Mouse (Mus musculus) G1E (cell line): Measurements from ENCODE around the gene Slc44a2. TPM values are rescaled to one million over a fixed set of nuclear protein-coding genes. Genes with fewer than 3 reads are reported as not detected.
A peak's percentile ranks its signal among the peaks of the same experiment; 100 is the strongest.
"Not testable (repeated sequence)": the region's sequence is repeated elsewhere in the genome, so short reads cannot be mapped to it uniquely, and the experiment has no call there.

Experiments used
- ATAC-seq: 2 replicates; pipeline ENCODE4 v1.8.0; 2016; ENCODE audit warnings: mild to moderate bottlenecking; ENCODE audit not compliant: insufficient number of reproducible peaks, poor library complexity, low FRiP score, severe bottlenecking; ENCODE audit errors: extremely low read depth
- DNase-seq: peaks from one replicate; pipeline ENCODE4 v3.0.0; 2012; ENCODE audit warnings: low spot score
- H3K27me3 ChIP-seq: 2 replicates; pipeline ENCODE4 v1.6.1; 2012; ENCODE audit warnings: mild to moderate bottlenecking, low read length, inconsistent platforms; ENCODE audit not compliant: insufficient read depth
- H3K36me3 ChIP-seq: replicated peaks from 2 replicates; pipeline ENCODE3; 2012; ENCODE audit warnings: mild to moderate bottlenecking, inconsistent platforms
- H3K4me1 ChIP-seq: 2 replicates; pipeline ENCODE4 v1.6.1; 2012; ENCODE audit warnings: low read depth, low read length, inconsistent platforms, mixed read lengths; ENCODE audit not compliant: insufficient read depth
- H3K4me3 ChIP-seq: 2 replicates; pipeline ENCODE4 v1.5.1; 2012; ENCODE audit warnings: low read depth, mild to moderate bottlenecking, inconsistent platforms, low read length, moderate library complexity, mixed read lengths
- H3K9me3 ChIP-seq: replicated peaks from 2 replicates; pipeline ENCODE4 v1.6.1; 2012; ENCODE audit warnings: inconsistent platforms
- CTCF ChIP-seq: IDR thresholded peaks from 2 replicates; pipeline ENCODE4 v1.5.1; 2012; ENCODE audit warnings: low read depth, low read length, inconsistent platforms, mixed read lengths
- GATA1 ChIP-seq: IDR thresholded peaks from 2 replicates; pipeline ENCODE4 v1.6.1; 2012; ENCODE audit warnings: borderline replicate concordance, low read length, inconsistent platforms, mixed read lengths
- GATA2 ChIP-seq: IDR thresholded peaks from 2 replicates; pipeline ENCODE4 v1.6.1; 2012; ENCODE audit warnings: low read depth, low read length, inconsistent platforms, borderline replicate concordance
- POLR2AphosphoS5 ChIP-seq: IDR thresholded peaks from 2 replicates; pipeline ENCODE4 v1.6.1; 2012; ENCODE audit warnings: low read depth, low read length, inconsistent platforms; ENCODE audit not compliant: insufficient replicate concordance
- TAL1 ChIP-seq: conservative IDR thresholded peaks from 2 replicates; pipeline ENCODE4 v1.6.1; 2012; ENCODE audit warnings: low read depth, low read length, inconsistent platforms, mixed read lengths
- polyA plus RNA-seq: library from polyadenylated mRNA; stranded (reverse); fragments of >175 nt; gene quantifications from 2 replicates; pipeline ENCODE4 v1.2.3, GENCODE M21; 2012
- total RNA-seq, 2 experiments: library from RNA; stranded (forward) in 1 of 2; stranded (reverse) in 1 of 2; fragments of 200-1000 nt in 1 of 2; fragments of >200 nt in 1 of 2; fragmentation: Nextera tagmentation in 1 of 2; gene quantifications; 2 replicates each; pipeline ENCODE4 v1.2.3; 2014 to 2017

The Slc44a2 gene
- total and polyA plus RNA-seq, 3 experiments = 35.7 to 52.7 (median 45.4) TPM

DNA sequence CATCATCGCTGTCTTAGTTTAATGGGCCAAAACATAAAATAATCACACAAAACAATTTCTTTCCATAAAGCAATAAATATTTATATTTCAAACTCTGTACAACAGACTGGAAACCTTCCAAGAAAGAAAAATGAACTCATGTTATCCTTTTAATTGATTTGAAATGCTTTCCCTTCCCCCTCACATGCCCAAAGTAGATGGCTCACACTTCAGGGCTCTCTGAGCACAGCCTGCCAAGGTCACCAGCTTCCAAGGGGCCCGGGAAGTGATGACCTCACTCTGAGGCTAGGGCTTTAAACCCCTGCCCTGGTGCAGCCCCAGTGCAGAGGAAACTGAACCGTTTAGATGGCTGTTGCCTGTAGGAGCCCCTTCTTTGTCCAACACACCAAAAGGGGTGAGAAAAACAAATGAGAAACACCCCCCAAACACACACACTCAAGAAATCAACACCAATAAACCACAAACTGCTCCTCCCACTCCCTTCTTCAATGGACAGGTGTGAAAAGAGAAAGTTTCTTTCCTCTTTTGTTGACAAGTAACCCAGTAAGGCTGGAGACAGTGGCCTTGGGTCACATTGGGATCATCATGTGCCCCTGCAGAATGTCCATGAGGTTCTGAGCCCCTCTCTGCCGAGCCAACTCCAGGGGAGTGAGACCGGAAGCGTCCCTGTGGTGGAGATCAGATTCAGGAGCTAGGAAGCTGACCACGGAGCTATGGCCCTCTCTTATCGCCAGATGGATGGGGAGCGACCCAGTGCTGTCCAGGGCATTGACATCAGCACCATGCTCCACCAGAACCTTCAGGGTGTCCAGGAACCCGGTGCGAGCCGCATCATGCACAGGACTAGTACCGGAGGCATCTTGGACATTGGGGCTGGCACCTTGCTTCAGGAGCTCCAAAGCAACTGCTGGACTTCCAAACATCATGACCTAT lies 31.8 kb upstream of the Slc44a2 start:
- H3K27me3 ChIP-seq = no peaks in the 10 kb centered on the region
- no peak for TF ChIP-seq GATA2
- TF ChIP-seq TAL1 = no peak
- no peak for TF ChIP-seq GATA1
- no peak for TF ChIP-seq CTCF
- TF ChIP-seq POLR2AphosphoS5 = no peak
- peak overlapping the region; percentile 87; the same call in 1 of the 2 replicates for H3K4me3 ChIP-seq
- H3K4me1 ChIP-seq = peaks cover 52% of the 10 kb centered on the region
- DNase-seq = no peak
- ATAC-seq = no peak
- peaks cover 43% of the 10 kb centered on the region for H3K36me3 ChIP-seq
- no peaks in the 10 kb centered on the region for H3K9me3 ChIP-seq

DNA sequence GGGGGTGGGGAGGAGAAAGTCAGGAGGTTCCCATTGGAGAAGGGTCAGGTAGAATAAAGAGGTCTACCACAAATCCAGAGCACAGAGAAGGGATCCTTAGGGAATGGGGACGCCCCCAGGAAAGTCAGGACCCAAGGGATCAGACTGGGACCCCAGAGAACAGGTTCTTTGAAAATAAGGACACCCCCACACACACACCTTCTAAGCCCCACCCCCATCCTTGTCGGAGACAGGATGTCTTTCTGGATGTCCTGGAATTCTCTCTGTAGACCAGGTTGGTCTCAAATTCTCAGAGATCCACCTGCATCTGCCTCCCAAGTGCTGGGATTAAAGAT lies 31.2 kb upstream of the Slc44a2 start:
- DNase-seq (no peak), ATAC-seq (no peak)
- H3K4me1 ChIP-seq = peaks cover 52% of the 10 kb centered on the region
- TF ChIP-seq POLR2AphosphoS5 (no peak), GATA2 (no peak), GATA1 (no peak), CTCF (no peak), TAL1 (no peak)
- H3K9me3 ChIP-seq = no peaks in the 10 kb centered on the region
- no peaks in the 10 kb centered on the region for H3K27me3 ChIP-seq
- H3K36me3 ChIP-seq = peaks cover 36% of the 10 kb centered on the region
- peak overlapping the region; percentile 87; the same call in 1 of the 2 replicates for H3K4me3 ChIP-seq

DNA sequence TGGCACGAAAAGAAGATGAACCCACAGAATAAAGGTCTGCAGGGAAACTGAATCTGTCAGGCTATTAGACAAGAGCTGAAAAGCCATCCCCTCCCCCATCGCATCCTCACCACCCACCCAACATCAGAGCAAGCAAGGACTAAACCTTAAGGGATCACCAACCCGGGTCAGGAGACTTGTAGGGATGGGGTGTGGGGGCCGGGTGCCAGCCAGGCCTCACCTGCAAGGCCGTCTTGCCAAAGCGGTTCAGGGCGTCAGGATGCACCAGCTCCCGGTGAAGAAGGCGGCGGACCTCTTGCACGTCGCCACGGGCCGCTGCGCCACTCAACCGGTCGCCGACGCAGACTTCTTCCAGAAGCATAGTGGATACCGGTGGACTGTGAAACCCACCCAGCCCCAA lies 29.9 kb upstream of the Slc44a2 start:
- Histone ChIP-seq H3K4me1 (peaks cover 45% of the 10 kb centered on the region), H3K9me3 (no peaks in the 10 kb centered on the region), H3K4me3 (peak overlapping the region; percentile 80), H3K36me3 (peaks cover 23% of the 10 kb centered on the region), H3K27me3 (peaks cover under 1% of the 10 kb centered on the region; the same call in 1 of the 2 replicates)
- TF ChIP-seq GATA1 (no peak), TAL1 (no peak), CTCF (no peak), POLR2AphosphoS5 (no peak)
- ATAC-seq (no peak), DNase-seq (no peak)

DNA sequence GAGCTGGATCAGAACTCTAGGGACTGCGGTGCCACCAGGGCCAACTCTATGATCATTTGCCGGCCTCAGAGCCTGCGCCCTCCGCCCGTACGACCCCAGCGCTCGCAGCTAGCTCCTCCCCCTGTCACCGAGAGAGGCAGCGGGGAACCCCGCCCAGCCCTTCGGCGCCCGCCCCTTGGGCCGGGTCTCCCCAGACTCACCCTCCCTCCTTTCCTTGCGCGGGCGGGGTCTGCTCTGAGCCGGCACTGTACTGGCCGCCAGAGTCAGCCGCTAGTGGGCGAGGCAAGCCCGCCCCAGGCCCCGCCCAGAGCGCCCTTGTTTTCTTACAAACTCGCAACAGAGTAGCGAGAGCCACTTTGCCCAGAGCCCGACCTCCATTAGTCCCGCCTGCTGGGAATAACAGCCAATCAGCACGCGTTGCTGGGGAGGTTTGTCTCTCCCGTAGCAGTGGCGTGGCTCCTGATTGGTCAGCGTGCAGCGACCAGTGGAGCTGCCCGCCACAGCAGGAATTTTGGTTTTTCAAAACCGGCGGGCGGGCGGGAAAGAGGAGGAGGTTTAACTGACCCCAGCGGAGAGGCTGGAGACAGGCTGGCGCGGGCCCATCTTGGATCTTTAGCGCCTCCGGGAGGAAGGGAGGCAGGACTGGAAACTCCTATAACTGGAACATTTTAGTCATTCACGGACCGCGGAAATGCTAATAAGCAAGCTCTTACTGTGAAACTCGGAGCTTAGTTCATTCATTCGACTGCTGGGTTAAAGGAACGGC lies 29.3 kb upstream of the Slc44a2 start, which contains the start of gene Cdkn2d:
Cdkn2d (minus strand) TSS at position 386 of the 766 bp plus-strand sequence.
- Histone ChIP-seq H3K27me3 (peaks cover 4% of the 10 kb centered on the region), H3K4me3 (peak within 1 kb of the TSS; percentile 80), H3K4me1 (peaks cover 40% of the 10 kb centered on the region), H3K9me3 (no peaks in the 10 kb centered on the region), H3K36me3 (peaks cover 18% of the 10 kb centered on the region)
- TF ChIP-seq TAL1 = no peak
- DNase-seq = peak; percentile 99
- ATAC-seq = peak; percentile 81

DNA sequence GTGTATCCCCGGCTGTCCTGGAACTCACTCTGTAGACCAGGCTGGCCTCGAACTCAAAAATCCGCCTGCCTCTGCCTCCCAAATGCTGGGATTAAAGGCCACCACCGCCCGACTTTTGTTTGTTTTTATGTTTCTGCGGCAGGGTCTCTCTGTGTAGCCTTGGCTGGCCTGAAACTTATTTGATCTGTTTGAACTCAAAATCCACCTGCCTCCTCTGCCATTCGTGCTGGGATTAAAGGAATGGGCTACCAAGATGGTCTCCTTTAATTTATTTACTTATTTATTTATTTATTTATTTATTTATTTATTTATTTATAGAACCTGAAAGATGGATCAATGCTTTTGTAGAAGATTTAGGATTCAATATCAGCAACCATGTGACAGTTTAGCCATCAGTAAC lies 28.6 kb upstream of the Slc44a2 start:
- not testable (repeated sequence) for DNase-seq, H3K9me3 ChIP-seq, ATAC-seq
- Histone ChIP-seq H3K4me3 (peak overlapping the region; percentile 80), H3K36me3 (peaks cover 11% of the 10 kb centered on the region), H3K27me3 (peaks cover 10% of the 10 kb centered on the region), H3K4me1 (peaks cover 34% of the 10 kb centered on the region)

DNA sequence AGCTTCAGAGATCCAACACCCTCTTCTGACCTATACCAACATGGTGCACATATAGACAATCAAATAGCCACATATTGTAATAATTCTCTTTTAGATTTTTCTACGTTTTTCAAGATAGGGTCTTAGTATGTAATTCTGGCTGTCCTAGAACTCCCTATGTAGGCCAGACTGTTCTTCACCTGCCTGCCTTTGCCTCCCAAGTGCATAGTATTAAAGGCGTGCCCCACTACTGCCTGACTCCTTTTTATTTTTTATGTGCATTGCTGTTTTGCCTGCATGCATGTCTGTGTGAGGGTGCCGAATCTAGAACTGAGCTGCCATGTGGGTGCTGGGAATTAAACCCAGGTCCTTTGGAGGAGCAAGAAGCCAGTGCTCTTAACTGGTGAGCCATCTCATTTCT lies 28.2 kb upstream of the Slc44a2 start:
- H3K4me3 ChIP-seq = peak overlapping the region; percentile 80; the same call in 1 of the 2 replicates
- H3K9me3 ChIP-seq = no peaks in the 10 kb centered on the region
- DNase-seq = no peak
- H3K36me3 ChIP-seq = peaks cover 10% of the 10 kb centered on the region
- no peak for ATAC-seq
- peaks cover 32% of the 10 kb centered on the region for H3K4me1 ChIP-seq
- peaks cover 12% of the 10 kb centered on the region for H3K27me3 ChIP-seq
- TF ChIP-seq GATA2 (no peak), GATA1 (no peak), TAL1 (no peak), CTCF (no peak), POLR2AphosphoS5 (no peak)
